In genomic region chr2:168465646-168466045, GRCm38 (mm10) we compare ENCODE assay signal across 19 mouse cellular contexts.
DNase-seq lines count a peak whose midpoint lies in the region; ATAC-seq and TF ChIP-seq lines count a peak whose summit lies in the region.
"Had no signal": no experiment of that assay in that cellular context is flagged by ENCODE, and none has a peak within 500 bp of the region (broad histone marks: within the 10 kb centered on the region; RNA-seq: fewer than 3 reads in every experiment).

No protein-coding gene starts in this region.

- no peak overlapping the region for H3K4me3 ChIP-seq in kidney, adult 2 months (ENCODE audit: insufficient read depth, low read depth, low read length)
- no peak overlapping the region for H3K4me3 ChIP-seq in embryonic facial prominence, embryonic 14.5 days (ENCODE audit: low read depth, low read length)
- H3K4me3 ChIP-seq: limb, embryonic 12.5 days; liver, embryonic 13.5 days; midbrain, embryonic 13.5 days; neural tube, embryonic 15.5 days had no signal

- intact Hi-C loops in gastrocnemius, postnatal 14 days (cut with DNase I; ENCODE audit: low total_unique reads): no loop called here

- no peak overlapping the region for H3K9ac ChIP-seq in embryonic facial prominence, embryonic 14.5 days (ENCODE audit: low read depth, low read length)
- H3K9ac ChIP-seq: forebrain, postnatal 0 days; limb, embryonic 12.5 days; liver, embryonic 13.5 days; lung, embryonic 14.5 days; midbrain, embryonic 13.5 days; neural tube, embryonic 15.5 days had no signal

- no peak for TF ChIP-seq CTCF in kidney, adult 2 months (conservative IDR thresholded peaks at IDR 0.05; ENCODE audit: insufficient read depth, insufficient read length, low read depth, low read length)

- no peaks in the 10 kb centered on the region for H3K4me1 ChIP-seq in kidney, adult 2 months (ENCODE audit: control insufficient read depth, insufficient read depth, low read length)
- peaks cover 10% of the 10 kb centered on the region for H3K4me1 ChIP-seq in embryonic facial prominence, embryonic 14.5 days (ENCODE audit: control insufficient read depth, insufficient read depth, low read length)
- H3K4me1 ChIP-seq: liver, embryonic 13.5 days had no signal

- no peaks in the 10 kb centered on the region for H3K27me3 ChIP-seq in kidney, adult 2 months (replicated peaks; ENCODE audit: control insufficient read depth, insufficient read depth, low read length)
- no peaks in the 10 kb centered on the region for H3K27me3 ChIP-seq in embryonic facial prominence, embryonic 14.5 days (replicated peaks; ENCODE audit: control insufficient read depth, insufficient read depth, low read length)
- H3K27me3 ChIP-seq: neural tube, embryonic 15.5 days; Patski had no signal

- 74% methylated on average over 5 of the region's 5 CpGs for WGBS in kidney, adult 2 months
- 70% methylated on average over 5 of the region's 5 CpGs for WGBS in embryonic facial prominence, embryonic 14.5 days

- TF ChIP-seq POLR2A in kidney, adult 2 months (IDR thresholded peaks at IDR 0.05; ENCODE audit: low read depth, low read length): no peak

- peak; percentile 31 for DNase-seq in gastrocnemius, postnatal 14 days
- DNase-seq in gastrocnemius, adult 8-10 months (ENCODE audit: low spot score in 2 of 2): no peak
- DNase-seq in kidney, postnatal 10 days: peak; percentile 39
- no peak for DNase-seq in kidney, adult 2 months
- peak; percentile 33 for DNase-seq in adipocyte (ENCODE audit: low spot score)
- DNase-seq in embryonic facial prominence, embryonic 14.5 days (ENCODE audit: low spot score): no peak
- no peak for DNase-seq in urinary bladder, postnatal 36 days (ENCODE audit: low spot score in 2 of 2)
- no peak for DNase-seq in urinary bladder, adult 2 months (ENCODE audit: low spot score)
- DNase-seq: forebrain, postnatal 0 days; kidney, adult 9 months; kidney, postnatal 36 days; liver, embryonic 13.5 days; lung, embryonic 14.5 days; thymus, postnatal 36 days had no signal

- no peak overlapping the region for H3K27ac ChIP-seq in kidney, adult 2 months (ENCODE audit: insufficient read depth, low read depth, low read length)
- H3K27ac ChIP-seq in embryonic facial prominence, embryonic 14.5 days (replicated peaks; ENCODE audit: low read depth, low read length): peak overlapping the region; percentile 35; the same call in 1 of the 2 replicates
- H3K27ac ChIP-seq: limb, embryonic 12.5 days; liver, embryonic 13.5 days; macrophage; midbrain, embryonic 13.5 days; neural tube, embryonic 15.5 days had no signal

- no peak overlapping the region for H3K4me2 ChIP-seq in embryonic facial prominence, embryonic 14.5 days (ENCODE audit: low read depth, low read length)
- H3K4me2 ChIP-seq: limb, embryonic 12.5 days; liver, embryonic 13.5 days; lung, embryonic 14.5 days; midbrain, embryonic 13.5 days; neural tube, embryonic 15.5 days had no signal

- H3K36me3 ChIP-seq in kidney, adult 2 months (ENCODE audit: control insufficient read depth, insufficient read depth, low read length): no peaks in the 10 kb centered on the region
- H3K36me3 ChIP-seq in embryonic facial prominence, embryonic 14.5 days (ENCODE audit: control insufficient read depth, insufficient read depth, low read length): no peaks in the 10 kb centered on the region
- H3K36me3 ChIP-seq: limb, embryonic 12.5 days; liver, embryonic 13.5 days; midbrain, embryonic 13.5 days; neural tube, embryonic 15.5 days had no signal

- no peaks in the 10 kb centered on the region for H3K9me3 ChIP-seq in embryonic facial prominence, embryonic 14.5 days (ENCODE audit: control insufficient read depth, low read length)
- H3K9me3 ChIP-seq: limb, embryonic 12.5 days; liver, embryonic 13.5 days; midbrain, embryonic 13.5 days; neural tube, embryonic 15.5 days had no signal

- no peak for ATAC-seq in embryonic facial prominence, embryonic 14.5 days (ENCODE audit: low read depth)
- ATAC-seq: forebrain, postnatal 0 days; midbrain, embryonic 13.5 days had no signal

Comparison
In these comparisons a context has a peak if more than half of its experiments do, and no peak if none do; other contexts are left out.
1. DNase-seq: peak in gastrocnemius, postnatal 14 days (single experiment), kidney, postnatal 10 days (single experiment) and adipocyte (single experiment); none in gastrocnemius, adult 8-10 months (0 of 2), kidney, adult 2 months (single experiment), embryonic facial prominence, embryonic 14.5 days (single experiment), urinary bladder, postnatal 36 days (0 of 2) and urinary bladder, adult 2 months (single experiment).